In genomic region chr19:8577432-8577831, GRCm38 (mm10) we compare ENCODE assay signal across 24 mouse cellular contexts. TPM values are rescaled to one million over a fixed set of nuclear protein-coding genes. Genes with fewer than 3 reads are reported as not detected.
A peak's percentile ranks its signal among the peaks of the same experiment; 100 is the strongest.
DNase-seq lines count a peak whose midpoint lies in the region; ATAC-seq and TF ChIP-seq lines count a peak whose summit lies in the region.
"Had no signal": no experiment of that assay in that cellular context is flagged by ENCODE, and none has a peak within 500 bp of the region (broad histone marks: within the 10 kb centered on the region; RNA-seq: fewer than 3 reads in every experiment).

No protein-coding gene starts in this region.

- DNase-seq in forebrain, embryonic 11.5 days (ENCODE audit: low spot score), result peak; percentile 35
- DNase-seq in forebrain, embryonic 10.5 days (ENCODE audit: extremely low spot score, low spot score), result no peak
- DNase-seq in layer of hippocampus, adult 2 months (ENCODE audit: low spot score in 2 of 2), result no peak
- DNase-seq in layer of hippocampus, adult 18-20 months (ENCODE audit: low spot score in 2 of 2), result no peak

- peaks cover 2% of the 10 kb centered on the region; the same call in 1 of the 2 replicates for H3K4me1 ChIP-seq in forebrain, embryonic 11.5 days (replicated peaks; ENCODE audit: control insufficient read depth, insufficient read depth, low read length)
- peaks cover 8% of the 10 kb centered on the region for H3K4me1 ChIP-seq in forebrain, embryonic 10.5 days
- H3K4me1 ChIP-seq in midbrain, embryonic 15.5 days, result peaks cover 4% of the 10 kb centered on the region
- peaks cover 7% of the 10 kb centered on the region for H3K4me1 ChIP-seq in midbrain, embryonic 13.5 days (replicated peaks)
- H3K4me1 ChIP-seq: intestine, embryonic 15.5 days had no signal

- no peak overlapping the region for H3K27ac ChIP-seq in forebrain, embryonic 11.5 days (ENCODE audit: low read depth, low read length)
- H3K27ac ChIP-seq in forebrain, embryonic 10.5 days, result no peak overlapping the region
- peak overlapping the region; percentile 98 for H3K27ac ChIP-seq in layer of hippocampus, adult 2 months
- no peak overlapping the region for H3K27ac ChIP-seq in midbrain, embryonic 15.5 days
- H3K27ac ChIP-seq in midbrain, embryonic 13.5 days, result no peak overlapping the region
- H3K27ac ChIP-seq: embryonic facial prominence, embryonic 12.5 days; gastrocnemius, adult 2 months; heart, embryonic 15.5 days; hindbrain, embryonic 15.5 days; intestine, embryonic 15.5 days had no signal

- no peak overlapping the region for H3K9ac ChIP-seq in forebrain, embryonic 11.5 days (ENCODE audit: low read length)
- no peak overlapping the region for H3K9ac ChIP-seq in midbrain, embryonic 15.5 days
- H3K9ac ChIP-seq in midbrain, embryonic 13.5 days (replicated peaks), result no peak overlapping the region
- H3K9ac ChIP-seq: embryonic facial prominence, embryonic 12.5 days; forebrain, postnatal 0 days; heart, embryonic 12.5 days; heart, embryonic 15.5 days; hindbrain, embryonic 15.5 days; intestine, embryonic 15.5 days had no signal

- 93% methylated on average over 4 of the region's 4 CpGs for whole genome bisulfite sequencing in forebrain, embryonic 11.5 days
- 86% methylated on average over 4 of the region's 4 CpGs for WGBS in forebrain, embryonic 10.5 days
- WGBS in midbrain, embryonic 15.5 days, result 95% methylated on average over 4 of the region's 4 CpGs
- WGBS in midbrain, embryonic 13.5 days, result 92% methylated on average over 4 of the region's 4 CpGs

- no peak for ATAC-seq in forebrain, embryonic 11.5 days (replicated peaks; ENCODE audit: low FRiP score)
- peak; percentile 8; the same call in 1 of the 2 replicates for ATAC-seq in midbrain, embryonic 15.5 days (replicated peaks)
- ATAC-seq in midbrain, embryonic 13.5 days, result no peak

- no peaks in the 10 kb centered on the region for H3K9me3 ChIP-seq in forebrain, embryonic 11.5 days (ENCODE audit: control insufficient read depth, low read length)
- H3K9me3 ChIP-seq in forebrain, embryonic 10.5 days, result no peaks in the 10 kb centered on the region
- H3K9me3 ChIP-seq in midbrain, embryonic 15.5 days, result no peaks in the 10 kb centered on the region
- no peaks in the 10 kb centered on the region for H3K9me3 ChIP-seq in midbrain, embryonic 13.5 days
- H3K9me3 ChIP-seq: embryonic facial prominence, embryonic 12.5 days; G1E; heart, embryonic 12.5 days; heart, embryonic 15.5 days; hindbrain, embryonic 15.5 days; intestine, embryonic 15.5 days had no signal

- H3K4me2 ChIP-seq in forebrain, embryonic 11.5 days (ENCODE audit: low read depth, low read length, severe bottlenecking), result no peak overlapping the region
- no peak overlapping the region for H3K4me2 ChIP-seq in midbrain, embryonic 15.5 days
- no peak overlapping the region for H3K4me2 ChIP-seq in midbrain, embryonic 13.5 days (replicated peaks)
- H3K4me2 ChIP-seq: intestine, embryonic 15.5 days had no signal

- no peaks in the 10 kb centered on the region for H3K27me3 ChIP-seq in forebrain, embryonic 11.5 days (ENCODE audit: control insufficient read depth, insufficient read depth, low read length)
- H3K27me3 ChIP-seq in forebrain, embryonic 10.5 days (ENCODE audit: poor library complexity, severe bottlenecking), result peaks cover 9% of the 10 kb centered on the region
- H3K27me3 ChIP-seq in midbrain, embryonic 15.5 days (replicated peaks), result no peaks in the 10 kb centered on the region
- no peaks in the 10 kb centered on the region for H3K27me3 ChIP-seq in midbrain, embryonic 13.5 days
- H3K27me3 ChIP-seq: CH12.LX; embryonic facial prominence, embryonic 12.5 days; heart, embryonic 12.5 days; heart, embryonic 15.5 days; hindbrain, embryonic 15.5 days; intestine, embryonic 15.5 days had no signal

- TF ChIP-seq CTCF in layer of hippocampus, adult 2 months (conservative IDR thresholded peaks at IDR 0.05), result no peak

- H3K36me3 ChIP-seq in forebrain, embryonic 11.5 days (ENCODE audit: control insufficient read depth, insufficient read depth, low read length), result no peaks in the 10 kb centered on the region
- H3K36me3 ChIP-seq in forebrain, embryonic 10.5 days (replicated peaks), result no peaks in the 10 kb centered on the region
- H3K36me3 ChIP-seq in midbrain, embryonic 15.5 days (replicated peaks), result no peaks in the 10 kb centered on the region
- no peaks in the 10 kb centered on the region for H3K36me3 ChIP-seq in midbrain, embryonic 13.5 days
- H3K36me3 ChIP-seq: embryonic facial prominence, embryonic 12.5 days; G1E; heart, embryonic 12.5 days; heart, embryonic 15.5 days; hindbrain, embryonic 15.5 days; intestine, embryonic 15.5 days had no signal

- no peak overlapping the region for H3K4me3 ChIP-seq in forebrain, embryonic 11.5 days (ENCODE audit: low read depth, low read length)
- no peak overlapping the region for H3K4me3 ChIP-seq in forebrain, embryonic 10.5 days
- no peak overlapping the region for H3K4me3 ChIP-seq in layer of hippocampus, adult 2 months
- H3K4me3 ChIP-seq in midbrain, embryonic 15.5 days, result no peak overlapping the region
- H3K4me3 ChIP-seq in midbrain, embryonic 13.5 days (replicated peaks), result no peak overlapping the region
- H3K4me3 ChIP-seq: embryonic facial prominence, embryonic 12.5 days; erythroblast, embryonic 14.5 days; gastrocnemius, adult 2 months; heart, embryonic 15.5 days; intestine, embryonic 15.5 days had no signal

RNA-seq across cellular contexts. Expression of gene Slc22a8, which starts 13.6 kb away (rescaled TPM):
- polyA plus RNA-seq in forebrain, embryonic 11.5 days (2014; fragmentation: Nextera tagmentation; extraction: Ambion mirVana), result 0.16 and 0.41 TPM in 2 replicates
- polyA plus RNA-seq in forebrain, embryonic 10.5 days (2016; fragmentation: Nextera tagmentation; extraction: Ambion mirVana), result 0.06 TPM in 1 of 2 replicates, not detected in the other
- total RNA-seq in layer of hippocampus, adult 2 months (2021), result 1 to 10 TPM; 6.6 to 9.7 TPM
- 1 to 10 TPM; 6.3 to 6.9 TPM for total RNA-seq in layer of hippocampus, adult 18-20 months (2021)
- 12.1 and 13.5 TPM in 2 replicates for polyA plus RNA-seq in midbrain, embryonic 15.5 days (2015; fragmentation: Nextera tagmentation; extraction: Ambion mirVana)
- 3.8 and 4.2 TPM in 2 replicates for polyA plus RNA-seq in midbrain, embryonic 13.5 days (2015; fragmentation: Nextera tagmentation; extraction: Ambion mirVana)
- total RNA-seq: CH12.LX; gastrocnemius, adult 2 months; gastrocnemius, postnatal 14 days; gastrocnemius, postnatal 4 days; heart, adult 18-20 months; heart, postnatal 4 days had no signal
- polyA plus RNA-seq: erythroblast, embryonic 14.5 days; G1E; heart, embryonic 12.5 days; Patski had no signal

RNA-seq across cellular contexts. Expression of gene Slc22a6, which starts 40.4 kb away (rescaled TPM):
- 0.13 and 0.36 TPM in 2 replicates for polyA plus RNA-seq in forebrain, embryonic 11.5 days (2014; fragmentation: Nextera tagmentation; extraction: Ambion mirVana)
- 0.06 TPM in 1 of 2 replicates, not detected in the other for polyA plus RNA-seq in forebrain, embryonic 10.5 days (2016; fragmentation: Nextera tagmentation; extraction: Ambion mirVana)
- 1 to 10 TPM; 2.2 to 2.8 TPM for total RNA-seq in layer of hippocampus, adult 2 months (2021)
- 1 to 10 TPM; 1.6 to 2.1 TPM for total RNA-seq in layer of hippocampus, adult 18-20 months (2021)
- polyA plus RNA-seq in midbrain, embryonic 15.5 days (2015; fragmentation: Nextera tagmentation; extraction: Ambion mirVana), result 15.3 and 19.7 TPM in 2 replicates
- polyA plus RNA-seq in midbrain, embryonic 13.5 days (2015; fragmentation: Nextera tagmentation; extraction: Ambion mirVana), result 8.5 and 9.5 TPM in 2 replicates
- total RNA-seq: adrenal gland, postnatal 10 days; adrenal gland, postnatal 36 days; CH12.LX; gastrocnemius, adult 2 months; gastrocnemius, postnatal 14 days; gastrocnemius, postnatal 4 days; heart, adult 18-20 months; heart, postnatal 10 days; heart, postnatal 4 days had no signal
- polyA plus RNA-seq: erythroblast, embryonic 14.5 days; G1E; heart, embryonic 12.5 days; heart, embryonic 15.5 days; intestine, embryonic 15.5 days; Patski had no signal
